Mouse (Mus musculus) limb, embryonic 11.5 days (tissue): ENCODE measurements around the gene Pde9a. TPM values are rescaled to one million over a fixed set of nuclear protein-coding genes. Genes with fewer than 3 reads are reported as not detected.

Experiments used
- ATAC-seq: fragments of 200-750 bp; cut with Nextera tagmentation; 2 replicates; pipeline ENCODE4 v1.8.0; 2017; ENCODE audit warnings: low read depth; ENCODE audit not compliant: insufficient number of reproducible peaks, low FRiP score, low TSS enrichment
- DNase-seq: peaks from one replicate; pipeline ENCODE4 v3.0.0-alpha.2; 2015; ENCODE audit warnings: low spot score
- H3K27ac ChIP-seq: fragments of 300-500 bp; sonication (generic); replicated peaks from 2 replicates; pipeline ENCODE4 v1.5.1; 2014; ENCODE audit warnings: low read depth, mild to moderate bottlenecking, low read length
- H3K27me3 ChIP-seq: fragments of 300-500 bp; sonication (generic); 2 replicates; pipeline ENCODE4 v1.6.1; 2014; ENCODE audit warnings: mild to moderate bottlenecking, low read length, mixed read lengths; ENCODE audit not compliant: control insufficient read depth, insufficient read depth
- H3K36me3 ChIP-seq: fragments of 300-500 bp; sonication (generic); 2 replicates; pipeline ENCODE4 v1.6.1; 2014; ENCODE audit warnings: mild to moderate bottlenecking, low read length, moderate library complexity, mixed read lengths; ENCODE audit not compliant: control insufficient read depth, insufficient read depth
- H3K4me1 ChIP-seq: fragments of 300-500 bp; sonication (generic); 2 replicates; pipeline ENCODE4 v1.6.1; 2014; ENCODE audit warnings: low read length, mixed read lengths; ENCODE audit not compliant: control insufficient read depth, insufficient read depth
- H3K4me2 ChIP-seq: fragments of 300-500 bp; sonication (generic); 2 replicates; pipeline ENCODE4 v1.6.1; 2014; ENCODE audit warnings: low read depth, mild to moderate bottlenecking, moderate library complexity; ENCODE audit not compliant: severe bottlenecking
- H3K4me3 ChIP-seq: fragments of 300-500 bp; sonication (generic); 2 replicates; pipeline ENCODE4 v1.5.1; 2014; ENCODE audit warnings: low read depth, low read length
- H3K9ac ChIP-seq: fragments of 300-500 bp; sonication (generic); 2 replicates; pipeline ENCODE4 v1.6.1; 2014; ENCODE audit warnings: mild to moderate bottlenecking, low read length
- H3K9me3 ChIP-seq: fragments of 300-500 bp; sonication (generic); 2 replicates; pipeline ENCODE4 v1.6.1; 2016; ENCODE audit warnings: low read length; ENCODE audit not compliant: control insufficient read depth
- WGBS: fragments of 180-500 bp; shearing (Covaris S2); extraction: QIAGEN DNeasy Blood & Tissue Kit; methylation state at CpG from one replicate; pipeline ENCODE4 v1.1.7; 2014; 5-methylcytosine and 5-hydroxymethylcytosine counted together
- polyA plus RNA-seq: library from polyadenylated mRNA; unstranded; fragments of >200 nt; fragmentation: Nextera tagmentation; extraction: Ambion mirVana; gene quantifications from 2 replicates; pipeline ENCODE4 v1.2.1, GENCODE M21; 2014

The Pde9a gene
- 30.0 and 31.2 TPM in 2 replicates for polyA plus RNA-seq

- Histone ChIP-seq H3K4me1 (peaks cover 14% of the 10 kb centered on the region), H3K27me3 (0 out of 2 replicates have a peak, but pooled peaks cover 2% of the 10 kb centered on the region), H3K4me3 (peak within 1 kb of the TSS; percentile 82), H3K4me2 (peak within 1 kb of the TSS; percentile 91), H3K27ac (peak within 1 kb of the TSS; percentile 84), H3K9ac (peak within 1 kb of the TSS; percentile 81), H3K9me3 (no peaks in the 10 kb centered on the region), H3K36me3 (no peaks in the 10 kb centered on the region)
- under 1% methylated on average over 35 of the region's 56 CpGs for WGBS
- ATAC-seq = peak; percentile 84
- peak; percentile 90 for DNase-seq
Observed at GRCm38 (mm10) chr17:31385671-31386665, at the start of gene Pde9a. TSS of gene Pde9a (plus strand) at chr17:31386210.

- Histone ChIP-seq H3K27ac (no peak overlapping the region), H3K36me3 (no peaks in the 10 kb centered on the region), H3K4me3 (no peak overlapping the region), H3K4me2 (no peak overlapping the region), H3K9ac (no peak overlapping the region), H3K27me3 (no peaks in the 10 kb centered on the region), H3K4me1 (no peaks in the 10 kb centered on the region), H3K9me3 (no peaks in the 10 kb centered on the region)
- DNase-seq = no peak
- no peak for ATAC-seq
- WGBS = 73% methylated on average over 2 of the region's 2 CpGs
Observed at GRCm38 (mm10) chr17:31339769-31340168, 46.2 kb upstream of the Pde9a start.

- H3K9ac ChIP-seq = no peak overlapping the region
- 79% methylated on average over 6 of the region's 6 CpGs for WGBS
- ATAC-seq = no peak
- H3K4me1 ChIP-seq = no peaks in the 10 kb centered on the region
- no peaks in the 10 kb centered on the region for H3K27me3 ChIP-seq
- H3K27ac ChIP-seq = no peak overlapping the region
- no peak for DNase-seq
- no peak overlapping the region for H3K4me3 ChIP-seq
- no peaks in the 10 kb centered on the region for H3K9me3 ChIP-seq
- no peak overlapping the region for H3K4me2 ChIP-seq
- H3K36me3 ChIP-seq = no peaks in the 10 kb centered on the region
Observed at GRCm38 (mm10) chr17:31342191-31342590, 43.8 kb upstream of the Pde9a start.

- no peak overlapping the region for H3K9ac ChIP-seq
- WGBS = 50% methylated on average over 5 of the region's 5 CpGs
- H3K4me2 ChIP-seq = no peak overlapping the region
- no peaks in the 10 kb centered on the region for H3K4me1 ChIP-seq
- peak; percentile 88 for DNase-seq
- H3K27me3 ChIP-seq = no peaks in the 10 kb centered on the region
- no peak for ATAC-seq
- H3K9me3 ChIP-seq = no peaks in the 10 kb centered on the region
- H3K36me3 ChIP-seq = no peaks in the 10 kb centered on the region
- H3K4me3 ChIP-seq = no peak overlapping the region
- H3K27ac ChIP-seq = no peak overlapping the region
Observed at GRCm38 (mm10) chr17:31344172-31344801, 41.7 kb upstream of the Pde9a start.

- H3K27me3 ChIP-seq = no peaks in the 10 kb centered on the region
- no peak overlapping the region for H3K4me2 ChIP-seq
- H3K9ac ChIP-seq = no peak overlapping the region
- 84% methylated on average over 3 of the region's 3 CpGs for WGBS
- no peaks in the 10 kb centered on the region for H3K4me1 ChIP-seq
- no peaks in the 10 kb centered on the region for H3K36me3 ChIP-seq
- ATAC-seq = no peak
- H3K4me3 ChIP-seq = no peak overlapping the region
- H3K9me3 ChIP-seq = no peaks in the 10 kb centered on the region
- no peak for DNase-seq
- no peak overlapping the region for H3K27ac ChIP-seq
Observed at GRCm38 (mm10) chr17:31344816-31345215, 41.2 kb upstream of the Pde9a start.

- ATAC-seq (no peak), DNase-seq (no peak)
- WGBS = 87% methylated on average over 5 of the region's 5 CpGs
- Histone ChIP-seq H3K4me1 (no peaks in the 10 kb centered on the region), H3K9ac (no peak overlapping the region), H3K27me3 (no peaks in the 10 kb centered on the region), H3K27ac (no peak overlapping the region), H3K36me3 (no peaks in the 10 kb centered on the region), H3K9me3 (no peaks in the 10 kb centered on the region), H3K4me3 (no peak overlapping the region), H3K4me2 (no peak overlapping the region)
Observed at GRCm38 (mm10) chr17:31348129-31348528, 37.9 kb upstream of the Pde9a start.

- ATAC-seq (no peak), DNase-seq (no peak)
- Histone ChIP-seq H3K36me3 (no peaks in the 10 kb centered on the region), H3K4me3 (no peak overlapping the region), H3K9ac (no peak overlapping the region), H3K27ac (no peak overlapping the region), H3K4me2 (no peak overlapping the region), H3K9me3 (no peaks in the 10 kb centered on the region), H3K4me1 (no peaks in the 10 kb centered on the region), H3K27me3 (no peaks in the 10 kb centered on the region)
- 78% methylated on average over 12 of the region's 12 CpGs for WGBS
Observed at GRCm38 (mm10) chr17:31349388-31349787, 36.6 kb upstream of the Pde9a start.

GRCm38 (mm10) chr17:31351984-31352383, 34.0 kb upstream of the Pde9a start:
- WGBS = 72% methylated on average over 8 of the region's 8 CpGs
- Histone ChIP-seq H3K4me3 (no peak overlapping the region), H3K9me3 (no peaks in the 10 kb centered on the region), H3K36me3 (no peaks in the 10 kb centered on the region), H3K4me1 (no peaks in the 10 kb centered on the region), H3K27ac (no peak overlapping the region), H3K9ac (no peak overlapping the region), H3K4me2 (no peak overlapping the region), H3K27me3 (no peaks in the 10 kb centered on the region)
- ATAC-seq (no peak), DNase-seq (no peak)
